Mouse (Mus musculus) neural tube, embryonic 15.5 days (tissue): ENCODE measurements around the gene Ing2. TPM values are rescaled to one million over a fixed set of nuclear protein-coding genes. Genes with fewer than 3 reads are reported as not detected.
A peak's percentile ranks its signal among the peaks of the same experiment; 100 is the strongest.

ENCODE experiments used
- ATAC-seq: fragments of 200-750 bp; cut with Nextera tagmentation; 2 replicates; pipeline ENCODE4 v1.8.0; 2017; ENCODE audit warnings: mild to moderate bottlenecking, moderate TSS enrichment, moderate library complexity; ENCODE audit not compliant: low FRiP score
- H3K27ac ChIP-seq: fragments of 300-500 bp; sonication (generic); replicated peaks from 2 replicates; pipeline ENCODE4 v1.5.1; 2015; ENCODE audit warnings: mild to moderate bottlenecking, inconsistent platforms
- H3K27me3 ChIP-seq: fragments of 300-500 bp; sonication (generic); replicated peaks from 2 replicates; pipeline ENCODE4 v1.6.1; 2015; ENCODE audit warnings: inconsistent platforms
- H3K36me3 ChIP-seq: fragments of 300-500 bp; sonication (generic); 2 replicates; pipeline ENCODE4 v1.6.1; 2015; ENCODE audit warnings: inconsistent platforms
- H3K4me1 ChIP-seq: fragments of 300-500 bp; sonication (generic); 2 replicates; pipeline ENCODE4 v1.6.1; 2015; ENCODE audit warnings: inconsistent platforms
- H3K4me2 ChIP-seq: fragments of 300-500 bp; sonication (generic); 2 replicates; pipeline ENCODE4 v1.6.1; 2015; ENCODE audit warnings: inconsistent platforms, mild to moderate bottlenecking, moderate library complexity
- H3K4me3 ChIP-seq: fragments of 300-500 bp; sonication (generic); replicated peaks from 2 replicates; pipeline ENCODE4 v1.5.1; 2015; ENCODE audit warnings: mild to moderate bottlenecking, inconsistent platforms
- H3K9ac ChIP-seq: fragments of 300-500 bp; sonication (generic); replicated peaks from 2 replicates; pipeline ENCODE4 v1.6.1; 2015; ENCODE audit warnings: mild to moderate bottlenecking, inconsistent platforms
- H3K9me3 ChIP-seq: fragments of 300-500 bp; sonication (generic); replicated peaks from 2 replicates; pipeline ENCODE4 v1.6.1; 2016; ENCODE audit warnings: inconsistent platforms
- WGBS: fragments of 180-500 bp; shearing (Covaris S2); methylation state at CpG from one replicate; pipeline ENCODE4 v1.1.7; 2015; ENCODE audit warnings: mixed read lengths; 5-methylcytosine and 5-hydroxymethylcytosine counted together
- polyA plus RNA-seq: library from polyadenylated mRNA; unstranded; fragments of >200 nt; fragmentation: Nextera tagmentation; extraction: Ambion mirVana; gene quantifications from 2 replicates; pipeline ENCODE4 v1.2.1, GENCODE M21; 2015

The Ing2 gene
- polyA plus RNA-seq, 1 experiment from 2014 or later = 7.4 TPM

DNA sequence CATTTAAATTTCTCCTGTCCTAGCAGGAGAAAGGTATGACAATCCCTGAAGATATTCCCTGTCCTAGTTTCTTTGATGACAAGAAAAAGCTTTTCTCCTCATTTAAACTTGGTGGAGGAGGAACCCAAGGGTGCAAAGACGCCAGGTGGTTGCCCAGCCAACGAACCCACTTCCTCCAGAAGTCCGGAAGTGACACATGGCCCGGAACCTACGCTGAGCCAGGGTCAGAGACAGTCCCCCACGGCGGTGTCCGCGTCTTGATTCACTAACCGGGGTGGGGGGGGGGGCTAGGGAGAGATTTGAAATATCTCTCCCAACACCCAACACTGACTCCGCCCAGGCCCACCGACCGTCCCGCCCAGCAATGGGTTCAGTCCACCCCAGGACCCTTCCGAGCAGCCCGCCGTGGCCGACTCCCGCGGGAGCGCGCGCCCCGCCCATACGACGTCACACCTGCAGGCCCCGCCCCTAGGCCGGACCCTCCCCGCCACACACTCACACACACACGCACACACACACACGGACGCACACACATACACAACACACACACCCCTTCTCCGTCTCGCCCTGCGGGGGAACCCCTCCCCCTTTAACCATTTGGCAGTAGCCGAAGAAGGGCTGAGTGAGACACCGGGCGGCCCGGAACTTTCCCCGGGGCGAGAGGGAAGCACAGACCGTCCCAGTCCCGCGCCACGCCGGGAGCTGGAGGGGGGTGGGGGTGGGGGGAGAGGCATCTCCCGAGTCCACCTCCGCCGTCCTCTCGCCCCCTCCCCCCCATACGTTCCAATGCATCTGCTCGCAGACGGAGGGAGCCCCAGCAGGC is 1.8 kb downstream of the Ing2 start:
- H3K9me3 ChIP-seq = no peaks in the 10 kb centered on the region
- H3K9ac ChIP-seq = peak overlapping the region; percentile 72
- H3K4me1 ChIP-seq = peaks cover 10% of the 10 kb centered on the region
- under 1% methylated on average over 43 of the region's 53 CpGs for WGBS
- peak overlapping the region; percentile 71 for H3K4me2 ChIP-seq
- H3K27me3 ChIP-seq = no peaks in the 10 kb centered on the region
- peak; percentile 57 for ATAC-seq
- H3K27ac ChIP-seq = peak overlapping the region; percentile 93
- H3K4me3 ChIP-seq = peak overlapping the region; percentile 100
- H3K36me3 ChIP-seq = peaks cover 2% of the 10 kb centered on the region; the same call in 1 of the 2 replicates

GRCm38 (mm10) chr8:47664231-47664785 is 11.0 kb downstream of the Ing2 start:
- H3K27ac ChIP-seq = no peak overlapping the region
- no peak overlapping the region for H3K4me3 ChIP-seq
- WGBS = 83% methylated on average over 8 of the region's 8 CpGs
- no peaks in the 10 kb centered on the region for H3K27me3 ChIP-seq
- H3K4me2 ChIP-seq = no peak overlapping the region
- H3K9me3 ChIP-seq = no peaks in the 10 kb centered on the region
- ATAC-seq = no peak
- H3K4me1 ChIP-seq = no peaks in the 10 kb centered on the region
- H3K9ac ChIP-seq = no peak overlapping the region
- peaks cover 3% of the 10 kb centered on the region; the same call in 1 of the 2 replicates for H3K36me3 ChIP-seq

GRCm38 (mm10) chr8:47663201-47663600 is 12.2 kb downstream of the Ing2 start:
- Histone ChIP-seq H3K4me3 (no peak overlapping the region), H3K27ac (no peak overlapping the region), H3K4me1 (no peaks in the 10 kb centered on the region), H3K9me3 (no peaks in the 10 kb centered on the region), H3K9ac (no peak overlapping the region), H3K27me3 (no peaks in the 10 kb centered on the region), H3K36me3 (no peaks in the 10 kb centered on the region), H3K4me2 (no peak overlapping the region)
- WGBS = 88% methylated on average over 5 of the region's 5 CpGs
- ATAC-seq = no peak

DNA sequence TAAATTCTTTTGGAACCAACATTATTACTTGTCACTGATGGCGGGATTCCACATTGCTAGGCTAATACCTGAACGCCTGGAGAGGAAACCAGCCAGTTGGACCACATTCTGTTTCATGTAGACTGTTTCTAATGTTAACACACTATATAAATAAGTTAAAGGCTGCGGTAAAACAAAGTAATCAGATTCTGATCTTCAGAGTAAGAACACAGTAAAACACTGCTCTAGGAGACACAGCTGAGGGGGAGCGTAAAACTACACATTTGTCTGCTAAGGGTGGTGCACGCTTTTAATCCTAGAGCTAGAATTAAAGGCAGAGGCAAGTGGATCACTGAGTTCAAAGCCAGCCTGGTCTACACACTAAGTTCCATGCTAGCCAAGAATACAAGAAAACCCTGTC is 12.6 kb downstream of the Ing2 start:
- Histone ChIP-seq H3K27me3 (no peaks in the 10 kb centered on the region), H3K9me3 (no peaks in the 10 kb centered on the region), H3K4me1 (no peaks in the 10 kb centered on the region), H3K4me3 (no peak overlapping the region), H3K9ac (no peak overlapping the region), H3K27ac (no peak overlapping the region), H3K36me3 (no peaks in the 10 kb centered on the region), H3K4me2 (no peak overlapping the region)
- ATAC-seq = no peak
- 96% methylated on average over 5 of the region's 5 CpGs for WGBS

DNA sequence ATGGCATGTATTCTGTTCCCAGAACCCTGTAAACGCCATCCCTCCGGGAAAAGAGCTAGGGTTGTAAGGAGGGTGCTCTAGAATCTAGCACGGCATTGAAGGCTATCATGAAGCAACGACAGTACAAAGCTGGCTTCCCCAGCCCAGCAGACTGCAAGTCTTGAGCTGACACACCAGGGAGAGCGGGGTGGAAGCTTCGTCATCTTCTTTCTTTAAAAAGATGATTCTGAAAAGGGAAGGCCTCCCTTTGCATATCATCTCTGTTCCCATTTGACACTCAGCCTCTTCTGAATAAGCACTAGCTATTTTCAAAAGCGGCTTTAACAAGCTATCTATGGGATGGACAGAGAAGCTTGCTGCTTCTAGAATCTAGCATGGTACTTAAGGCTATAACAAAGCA is 15.0 kb downstream of the Ing2 start:
- no peak for ATAC-seq
- WGBS = 93% methylated on average over 7 of the region's 7 CpGs
- no peaks in the 10 kb centered on the region for H3K4me1 ChIP-seq
- H3K4me2 ChIP-seq = no peak overlapping the region
- no peaks in the 10 kb centered on the region for H3K36me3 ChIP-seq
- no peak overlapping the region for H3K27ac ChIP-seq
- no peak overlapping the region for H3K4me3 ChIP-seq
- H3K9ac ChIP-seq = no peak overlapping the region
- no peaks in the 10 kb centered on the region for H3K27me3 ChIP-seq
- H3K9me3 ChIP-seq = no peaks in the 10 kb centered on the region

DNA sequence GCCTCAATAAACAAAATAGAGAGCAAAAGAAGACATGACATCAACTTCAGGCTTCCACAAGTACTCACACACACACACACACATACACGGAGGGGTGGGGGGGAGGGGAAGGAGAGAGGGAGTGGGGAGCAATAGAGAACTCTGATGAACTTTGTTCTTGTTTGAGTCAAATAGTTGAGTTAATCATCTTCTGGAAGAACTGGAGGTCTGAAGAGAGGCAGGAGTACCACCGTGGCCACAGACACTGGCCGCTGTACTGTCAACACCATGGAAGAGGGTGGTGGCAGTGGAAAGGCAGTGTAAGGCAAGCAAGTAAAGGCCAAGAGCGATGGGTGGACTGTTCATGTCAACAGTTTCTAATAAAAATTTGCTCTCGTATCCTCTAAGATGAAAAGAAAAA is 15.9 kb downstream of the Ing2 start:
- 90% methylated on average over 5 of the region's 5 CpGs for WGBS
- no peak for ATAC-seq
- H3K36me3 ChIP-seq = no peaks in the 10 kb centered on the region

DNA sequence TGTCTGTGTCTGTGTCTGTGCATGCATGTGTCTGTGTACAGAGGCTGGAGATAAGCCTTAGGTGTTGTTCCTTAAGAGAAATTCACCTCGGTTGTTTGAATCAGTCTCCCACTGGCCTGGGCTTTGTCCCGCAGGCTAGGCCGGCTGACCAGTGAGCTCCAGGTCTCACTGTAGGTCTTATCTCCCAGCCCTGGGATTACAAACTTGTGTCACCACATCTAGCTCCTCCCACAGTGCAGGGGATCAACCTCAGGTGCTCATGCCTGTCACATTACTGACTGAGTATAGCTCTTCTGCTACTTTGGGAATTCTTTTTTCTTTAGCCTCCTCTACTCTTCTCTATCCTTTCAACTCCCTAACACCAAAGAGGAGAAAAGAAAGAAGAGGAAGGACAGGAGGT is 20.9 kb downstream of the Ing2 start:
- no peaks in the 10 kb centered on the region for H3K4me1 ChIP-seq
- no peak for ATAC-seq
- WGBS = 77% methylated on average over 3 of the region's 3 CpGs
- no peak overlapping the region for H3K9ac ChIP-seq
- no peak overlapping the region for H3K27ac ChIP-seq
- H3K9me3 ChIP-seq = no peaks in the 10 kb centered on the region
- no peaks in the 10 kb centered on the region for H3K27me3 ChIP-seq
- no peak overlapping the region for H3K4me2 ChIP-seq
- no peaks in the 10 kb centered on the region for H3K36me3 ChIP-seq
- no peak overlapping the region for H3K4me3 ChIP-seq

More for the DNA sequence above, 15.9 kb downstream of the Ing2 start:
- Histone ChIP-seq H3K9ac (no peak overlapping the region), H3K27me3 (no peaks in the 10 kb centered on the region), H3K4me1 (no peaks in the 10 kb centered on the region), H3K9me3 (no peaks in the 10 kb centered on the region), H3K27ac (no peak overlapping the region), H3K4me3 (no peak overlapping the region), H3K4me2 (no peak overlapping the region)

- H3K9me3 ChIP-seq = no peaks in the 10 kb centered on the region
- H3K9ac ChIP-seq = no peak overlapping the region
- H3K27ac ChIP-seq = no peak overlapping the region
- no peak for ATAC-seq
- WGBS = 75% methylated on average over 3 of the region's 3 CpGs
- H3K4me3 ChIP-seq = no peak overlapping the region
- H3K36me3 ChIP-seq = no peaks in the 10 kb centered on the region
- no peaks in the 10 kb centered on the region for H3K27me3 ChIP-seq
- H3K4me1 ChIP-seq = no peaks in the 10 kb centered on the region
- H3K4me2 ChIP-seq = no peak overlapping the region
These were observed 22.6 kb downstream of the Ing2 start for GRCm38 (mm10) chr8:47652737-47653076.

DNA sequence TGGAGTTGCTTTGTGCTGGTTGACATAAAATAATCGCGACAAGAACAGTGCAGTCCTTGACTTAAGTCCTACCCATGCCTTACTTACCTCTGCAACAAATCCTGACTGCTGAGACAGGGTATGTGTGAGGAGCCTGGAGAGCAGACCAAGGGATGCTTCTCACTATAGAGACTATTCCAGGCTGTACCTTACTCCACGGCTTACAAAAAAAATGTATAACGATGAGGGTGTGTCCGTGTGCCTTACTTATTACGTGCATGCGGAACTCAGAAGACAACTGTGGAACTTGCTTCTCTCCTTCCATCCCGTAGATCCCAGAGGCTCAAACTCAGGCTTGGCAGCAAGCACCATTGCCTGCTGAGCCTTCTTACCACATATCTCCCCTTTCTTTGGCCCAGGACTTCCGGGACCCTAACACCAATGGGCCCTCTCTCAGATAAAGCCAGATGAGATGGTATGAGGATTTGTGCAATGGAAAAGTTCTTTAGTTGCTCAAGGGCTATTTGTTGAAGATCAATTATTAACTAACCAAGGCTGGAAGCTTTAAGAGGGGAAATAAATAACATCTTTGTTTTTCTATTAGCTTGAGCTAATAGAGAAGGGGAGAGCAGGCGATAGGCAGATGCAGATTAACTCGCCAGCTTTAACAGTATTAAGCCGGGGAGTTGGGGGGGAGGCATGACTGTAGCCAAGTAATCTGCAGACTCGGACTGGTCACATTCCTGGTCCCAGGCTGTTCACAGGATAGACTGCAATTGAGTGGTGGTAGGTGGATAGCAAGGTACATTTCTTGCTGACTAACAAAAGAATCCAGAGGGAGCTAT is 23.2 kb downstream of the Ing2 start:
- no peak overlapping the region for H3K27ac ChIP-seq
- H3K4me3 ChIP-seq = no peak overlapping the region
- no peak overlapping the region for H3K4me2 ChIP-seq
- no peaks in the 10 kb centered on the region for H3K9me3 ChIP-seq
- H3K27me3 ChIP-seq = no peaks in the 10 kb centered on the region
- no peaks in the 10 kb centered on the region for H3K36me3 ChIP-seq
- no peak for ATAC-seq
- H3K9ac ChIP-seq = no peak overlapping the region
- WGBS = 86% methylated on average over 13 of the region's 13 CpGs
- no peaks in the 10 kb centered on the region for H3K4me1 ChIP-seq

DNA sequence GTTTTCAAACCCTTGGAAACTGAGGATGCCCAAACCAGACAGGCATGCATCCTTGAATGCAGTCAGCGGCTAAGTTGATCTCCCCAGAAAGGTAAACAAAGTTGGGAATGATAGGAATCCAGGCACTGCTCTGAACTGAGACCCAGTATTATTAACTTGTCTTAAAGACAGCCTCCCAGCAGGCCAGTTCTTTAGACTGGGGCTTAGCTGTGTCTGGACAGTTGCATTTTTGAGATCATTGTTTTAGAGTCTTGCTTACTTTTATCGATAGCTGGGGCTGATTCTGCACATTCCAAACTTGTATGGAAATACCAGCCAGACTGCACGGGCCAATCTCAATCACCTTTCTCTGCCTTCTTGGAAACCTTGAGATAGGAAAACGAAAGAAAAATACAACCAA is 24.5 kb downstream of the Ing2 start:
- H3K4me1 ChIP-seq = no peaks in the 10 kb centered on the region
- H3K4me2 ChIP-seq = no peak overlapping the region
- H3K9me3 ChIP-seq = 0 out of 2 replicates have a peak, but pooled peaks cover 4% of the 10 kb centered on the region
- no peak for ATAC-seq
- H3K27ac ChIP-seq = no peak overlapping the region
- 86% methylated on average over 4 of the region's 4 CpGs for WGBS
- no peaks in the 10 kb centered on the region for H3K36me3 ChIP-seq
- H3K27me3 ChIP-seq = no peaks in the 10 kb centered on the region
- no peak overlapping the region for H3K9ac ChIP-seq
- H3K4me3 ChIP-seq = no peak overlapping the region

GRCm38 (mm10) chr8:47649551-47649950 is 25.8 kb downstream of the Ing2 start:
- 88% methylated on average over 9 of the region's 9 CpGs for WGBS
- H3K27me3 ChIP-seq = no peaks in the 10 kb centered on the region

More at GRCm38 (mm10) chr8:47649551-47649950, 25.8 kb downstream of the Ing2 start:
- Histone ChIP-seq H3K4me2 (no peak overlapping the region), H3K9ac (no peak overlapping the region), H3K4me3 (no peak overlapping the region), H3K27ac (no peak overlapping the region), H3K36me3 (no peaks in the 10 kb centered on the region), H3K9me3 (0 out of 2 replicates have a peak, but pooled peaks cover 4% of the 10 kb centered on the region), H3K4me1 (no peaks in the 10 kb centered on the region)
- ATAC-seq = no peak
